Mouse (Mus musculus): ENCODE results near the gene Ibtk. TPM values are rescaled to one million over a fixed set of nuclear protein-coding genes. Genes with fewer than 3 reads are reported as not detected.
A peak's percentile ranks its signal among the peaks of the same experiment; 100 is the strongest.

The Ibtk gene
- polyA plus RNA-seq, 1 experiment from 2014 or later: 20.4 TPM

DNA sequence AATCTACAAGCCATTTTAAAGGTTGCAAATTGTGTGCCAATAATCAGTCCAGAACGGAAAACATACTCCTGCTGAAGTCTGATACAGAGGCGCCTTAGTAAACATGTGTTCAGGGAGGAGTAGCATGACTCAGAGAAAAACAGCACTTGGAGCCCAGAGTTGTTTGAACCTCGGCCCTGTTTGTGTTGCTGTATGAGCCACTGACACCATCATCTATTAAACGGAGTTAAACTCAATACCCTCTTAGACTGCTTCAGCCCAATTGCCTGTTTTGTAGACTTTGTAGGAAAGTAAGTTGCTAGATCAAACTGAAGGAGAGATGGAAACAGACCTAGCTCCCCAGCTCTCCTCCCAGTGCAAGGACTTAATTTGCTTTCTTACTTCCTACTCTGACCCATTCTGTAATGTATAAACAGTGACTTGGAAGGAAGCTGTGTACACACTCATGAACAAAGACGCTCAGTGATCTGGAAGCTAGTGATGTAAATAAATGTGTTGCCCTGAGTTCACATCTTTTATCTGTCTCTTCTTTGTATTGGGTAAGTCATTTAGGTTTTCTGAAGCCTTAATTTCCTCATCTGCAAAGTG, 882 bp upstream of the Ibtk start:
- peak; percentile 61 for DNase-seq
- no peaks in the 10 kb centered on the region for H3K27me3 ChIP-seq
- H3K4me1 ChIP-seq (replicated peaks): peaks cover 43% of the 10 kb centered on the region
- no peaks in the 10 kb centered on the region for H3K36me3 ChIP-seq
- ATAC-seq (ENCODE audit: low read depth): peak; percentile 77
- WGBS (ENCODE audit: insufficient replicate concordance): 9% methylated on average over 5 of the region's 5 CpGs
- H3K27ac ChIP-seq: peak overlapping the region; percentile 99
- peak overlapping the region; percentile 94 for H3K4me3 ChIP-seq (replicated peaks)
- peak overlapping the region; percentile 100 for H3K9ac ChIP-seq
- H3K4me2 ChIP-seq: peak overlapping the region; percentile 89
- no peaks in the 10 kb centered on the region for H3K9me3 ChIP-seq (replicated peaks)

DNA sequence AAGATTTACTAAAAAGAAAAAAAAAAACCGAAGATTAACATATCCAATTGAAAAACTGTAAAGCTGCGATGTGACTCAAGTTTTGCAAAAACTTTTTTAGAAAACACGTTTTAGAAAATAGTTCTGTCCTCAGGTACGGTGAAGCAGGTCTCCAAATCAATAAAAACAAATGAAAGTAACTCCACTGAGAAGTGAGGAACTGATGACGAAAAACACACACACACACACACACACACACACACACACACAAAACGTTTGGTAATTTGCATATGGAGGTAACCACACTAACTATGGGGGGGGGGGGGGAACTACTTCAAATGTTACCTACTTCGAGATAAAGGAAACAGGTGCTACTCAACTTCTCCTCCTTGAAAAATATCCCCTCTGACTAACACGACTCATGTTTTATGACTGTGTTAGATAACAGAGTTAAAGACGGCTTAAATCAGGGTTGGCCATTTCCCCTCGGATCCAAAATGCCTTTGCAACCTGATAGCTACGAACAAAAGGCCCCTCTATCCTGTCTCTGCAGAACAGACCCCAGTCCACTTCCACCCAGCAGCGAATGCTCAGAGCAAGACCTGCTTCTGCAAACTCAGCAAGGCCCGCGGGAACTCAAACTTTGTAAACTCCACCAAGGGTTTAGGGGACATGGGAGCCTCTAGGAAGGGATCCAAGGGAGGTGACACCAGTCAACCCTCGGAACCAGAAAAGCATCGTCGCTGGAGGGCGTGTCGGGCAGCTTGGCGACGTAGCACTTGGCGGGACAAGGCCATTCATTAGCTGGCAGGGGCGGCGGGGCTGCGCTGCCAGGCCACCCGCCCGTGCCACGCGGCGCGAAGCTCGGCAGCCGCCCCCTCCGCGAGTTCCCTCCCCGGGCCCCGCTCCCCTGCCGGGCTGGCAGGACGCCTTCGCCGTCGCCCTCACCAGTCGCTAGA, 661 bp downstream of the Ibtk start:
- H3K9me3 ChIP-seq (replicated peaks): no peaks in the 10 kb centered on the region
- ATAC-seq (ENCODE audit: low read depth) (peak; percentile 73), DNase-seq (peak; percentile 80)
- H3K4me1 ChIP-seq (replicated peaks): peaks cover 44% of the 10 kb centered on the region
- H3K4me3 ChIP-seq (replicated peaks): peak overlapping the region; percentile 94
- peak overlapping the region; percentile 99 for H3K27ac ChIP-seq
- peak overlapping the region; percentile 89 for H3K4me2 ChIP-seq
- peaks cover 2% of the 10 kb centered on the region for H3K36me3 ChIP-seq
- under 1% methylated on average over 42 of the region's 43 CpGs for WGBS (ENCODE audit: insufficient replicate concordance)
- peak overlapping the region; percentile 100 for H3K9ac ChIP-seq
- no peaks in the 10 kb centered on the region for H3K27me3 ChIP-seq

DNA sequence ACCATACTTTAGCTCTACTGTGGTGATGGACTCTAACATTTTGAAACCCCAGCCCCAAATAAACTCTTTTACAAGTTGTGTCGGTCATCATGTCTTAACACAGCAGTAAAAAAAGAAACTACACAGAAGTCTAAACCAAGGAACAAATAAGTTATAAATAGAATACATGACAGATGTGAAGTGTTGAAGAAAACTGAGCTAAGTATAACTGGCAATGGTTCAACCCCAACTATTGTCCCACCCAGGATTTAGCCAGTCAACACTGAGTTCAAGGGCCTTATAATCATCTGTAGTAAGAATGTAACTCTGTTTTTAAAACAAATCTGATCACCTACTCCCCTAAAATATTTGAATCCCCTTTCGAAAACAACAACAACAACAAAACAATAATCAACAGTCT, 3.6 kb downstream of the Ibtk start:
- no peak overlapping the region for H3K27ac ChIP-seq
- no peak for ATAC-seq (ENCODE audit: low read depth)
- no peak overlapping the region for H3K9ac ChIP-seq
- H3K4me1 ChIP-seq (replicated peaks): peaks cover 34% of the 10 kb centered on the region
- WGBS (ENCODE audit: insufficient replicate concordance): 80% methylated on average over 2 of the region's 2 CpGs
- no peak overlapping the region for H3K4me2 ChIP-seq
- DNase-seq: no peak
- no peak overlapping the region for H3K4me3 ChIP-seq (replicated peaks)
- H3K9me3 ChIP-seq (replicated peaks): no peaks in the 10 kb centered on the region
- H3K36me3 ChIP-seq: peaks cover 24% of the 10 kb centered on the region
- H3K27me3 ChIP-seq: no peaks in the 10 kb centered on the region

DNA sequence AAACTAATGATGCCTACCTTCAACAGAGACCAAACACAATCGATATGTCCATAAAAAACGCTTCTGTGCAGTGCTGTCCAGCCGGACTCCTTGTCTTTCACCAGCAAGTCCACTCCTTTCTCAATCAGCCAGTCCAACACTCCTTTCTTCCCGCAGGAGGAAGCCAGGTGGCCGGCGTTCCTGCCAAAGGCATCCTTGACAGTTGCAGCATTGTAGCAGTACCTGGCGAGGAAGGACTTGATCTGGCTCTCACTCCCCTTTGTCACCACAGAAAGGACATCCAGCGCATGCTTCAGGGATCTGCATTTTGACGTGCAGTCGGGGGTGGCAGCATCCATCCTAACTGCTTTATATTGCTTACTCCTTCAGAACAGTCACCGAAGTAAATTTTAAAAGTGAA, 5.8 kb downstream of the Ibtk start:
- ATAC-seq (ENCODE audit: low read depth): no peak
- Histone ChIP-seq H3K36me3 (peaks cover 39% of the 10 kb centered on the region), H3K9me3 (replicated peaks) (no peaks in the 10 kb centered on the region)

DNA sequence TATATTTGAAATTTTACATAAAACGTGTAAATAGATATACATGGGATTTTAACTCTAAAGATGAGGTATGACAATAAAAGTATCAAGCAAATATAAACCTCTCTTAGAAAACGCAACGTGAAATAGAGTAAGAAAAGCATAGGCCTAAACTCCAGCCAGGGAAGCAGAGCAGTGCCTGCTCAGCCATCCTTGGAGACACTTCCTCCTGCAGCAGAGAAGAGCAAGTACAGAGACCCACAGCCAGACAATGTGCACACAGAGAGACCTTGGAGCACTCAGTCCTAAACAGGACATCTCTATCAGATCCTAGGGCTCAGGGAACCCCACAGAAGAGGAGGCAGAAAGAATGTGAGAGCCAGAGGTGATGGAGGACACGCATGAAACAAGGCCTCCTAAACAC, 7.0 kb downstream of the Ibtk start:
- H3K4me3 ChIP-seq (replicated peaks): no peak overlapping the region
- ATAC-seq (ENCODE audit: low read depth): no peak
- H3K27ac ChIP-seq: no peak overlapping the region
- H3K27me3 ChIP-seq: no peaks in the 10 kb centered on the region
- no peak overlapping the region for H3K4me2 ChIP-seq
- H3K9ac ChIP-seq: no peak overlapping the region
- peaks cover 20% of the 10 kb centered on the region for H3K4me1 ChIP-seq (replicated peaks)
- 88% methylated on average over 4 of the region's 4 CpGs for WGBS (ENCODE audit: insufficient replicate concordance)
- peaks cover 49% of the 10 kb centered on the region for H3K36me3 ChIP-seq
- H3K9me3 ChIP-seq (replicated peaks): no peaks in the 10 kb centered on the region
- DNase-seq: no peak

More for the DNA sequence above, 5.8 kb downstream of the Ibtk start:
- DNase-seq: no peak
- WGBS (ENCODE audit: insufficient replicate concordance): 84% methylated on average over 11 of the region's 11 CpGs
- Histone ChIP-seq H3K4me3 (replicated peaks) (no peak overlapping the region), H3K27me3 (no peaks in the 10 kb centered on the region), H3K4me1 (replicated peaks) (peaks cover 27% of the 10 kb centered on the region), H3K4me2 (no peak overlapping the region), H3K9ac (no peak overlapping the region), H3K27ac (no peak overlapping the region)

DNA sequence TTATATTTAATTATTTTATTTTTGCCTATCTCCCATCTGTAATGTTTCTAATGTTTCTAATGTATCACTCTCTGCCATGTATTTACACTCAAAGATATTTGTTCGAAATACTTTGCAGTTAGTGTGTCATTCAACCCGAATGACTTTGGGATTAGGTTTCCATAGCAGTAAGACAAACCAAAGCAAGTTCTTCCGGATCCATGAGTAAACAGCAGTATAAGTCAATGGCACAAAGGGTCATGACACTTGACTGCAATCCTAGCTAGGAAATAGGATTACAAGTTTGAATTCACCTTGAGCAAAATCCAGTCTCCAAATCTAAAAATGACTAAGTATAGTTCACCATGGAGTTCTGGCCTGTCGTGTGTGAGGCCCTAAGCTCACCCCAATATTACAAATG, 9.9 kb downstream of the Ibtk start:
- Histone ChIP-seq H3K27me3 (no peaks in the 10 kb centered on the region), H3K36me3 (peaks cover 73% of the 10 kb centered on the region), H3K9me3 (replicated peaks) (no peaks in the 10 kb centered on the region), H3K27ac (no peak overlapping the region), H3K9ac (no peak overlapping the region), H3K4me2 (no peak overlapping the region), H3K4me3 (replicated peaks) (no peak overlapping the region), H3K4me1 (replicated peaks) (0 out of 2 replicates have a peak, but pooled peaks cover 2% of the 10 kb centered on the region)
- WGBS (ENCODE audit: insufficient replicate concordance): 79% methylated on average over 4 of the region's 4 CpGs
- DNase-seq (no peak), ATAC-seq (ENCODE audit: low read depth) (no peak)

DNA sequence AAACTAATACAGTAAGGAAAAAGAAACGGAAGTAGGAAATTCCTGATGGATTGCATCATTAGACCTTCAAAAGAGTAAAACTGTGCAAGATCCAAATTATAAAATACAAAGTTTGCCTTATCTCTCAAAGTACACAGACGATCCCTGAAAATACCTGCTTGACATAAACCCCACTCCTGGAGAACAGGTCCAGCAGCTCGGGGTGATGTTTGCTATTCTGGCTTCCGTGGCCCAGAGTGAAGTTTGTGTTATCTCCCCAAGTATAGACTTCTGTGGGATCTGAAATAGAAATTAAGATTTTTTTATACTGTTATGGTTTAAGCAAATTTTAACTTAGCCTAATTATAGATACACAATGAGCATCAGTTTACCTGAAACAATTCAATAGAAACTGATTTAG, 14.3 kb downstream of the Ibtk start:
- H3K4me3 ChIP-seq (replicated peaks): no peak overlapping the region
- DNase-seq (no peak), ATAC-seq (ENCODE audit: low read depth) (no peak)
- no peaks in the 10 kb centered on the region for H3K9me3 ChIP-seq (replicated peaks)
- H3K4me1 ChIP-seq (replicated peaks): no peaks in the 10 kb centered on the region
- peaks cover 82% of the 10 kb centered on the region for H3K36me3 ChIP-seq
- no peak overlapping the region for H3K9ac ChIP-seq
- 82% methylated on average over 4 of the region's 4 CpGs for WGBS (ENCODE audit: insufficient replicate concordance)
- no peak overlapping the region for H3K27ac ChIP-seq
- no peaks in the 10 kb centered on the region for H3K27me3 ChIP-seq
- no peak overlapping the region for H3K4me2 ChIP-seq

DNA sequence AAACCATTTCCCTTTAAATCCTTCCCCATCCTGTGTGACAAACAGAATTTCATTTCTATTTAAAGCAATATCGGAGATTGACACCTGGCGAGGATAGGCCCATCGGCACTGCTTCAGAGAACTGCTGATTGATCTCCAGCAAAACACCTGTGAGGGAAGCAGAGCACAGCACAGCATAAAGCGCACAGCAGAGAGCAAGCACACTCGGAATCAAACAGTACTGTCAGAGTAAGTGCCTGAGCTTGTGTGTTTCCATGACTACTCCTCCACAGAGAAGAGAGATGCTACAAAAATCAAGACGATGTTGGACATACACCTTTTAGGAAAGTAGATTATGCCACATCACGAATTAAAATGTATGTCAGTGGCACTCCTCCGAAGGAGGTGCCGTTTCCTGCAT, 25.1 kb downstream of the Ibtk start:
- Histone ChIP-seq H3K27me3 (no peaks in the 10 kb centered on the region), H3K4me2 (no peak overlapping the region), H3K36me3 (peaks cover 81% of the 10 kb centered on the region), H3K9me3 (replicated peaks) (no peaks in the 10 kb centered on the region), H3K4me3 (replicated peaks) (no peak overlapping the region), H3K27ac (no peak overlapping the region), H3K4me1 (replicated peaks) (no peaks in the 10 kb centered on the region), H3K9ac (no peak overlapping the region)
- WGBS (ENCODE audit: insufficient replicate concordance): 89% methylated on average over 9 of the region's 9 CpGs
- DNase-seq: no peak
- no peak for ATAC-seq (ENCODE audit: low read depth)

DNA sequence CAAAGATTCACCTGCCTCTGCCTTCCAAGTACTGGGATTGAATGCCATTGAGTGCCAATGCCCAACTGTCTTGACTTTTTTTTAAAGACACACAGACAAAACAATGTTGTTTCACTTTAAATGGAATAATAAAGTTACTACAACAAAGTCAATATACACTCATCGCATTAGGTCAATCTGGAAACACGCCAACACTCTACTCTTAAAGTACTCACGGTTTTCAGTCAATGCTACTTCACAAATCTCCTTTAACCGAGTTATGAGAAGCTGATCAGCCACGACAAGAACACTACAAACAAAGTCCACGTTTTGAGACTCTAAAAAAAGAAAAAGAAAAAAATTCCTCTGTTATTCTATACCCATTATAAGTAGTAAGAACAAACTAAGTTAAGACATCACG, 31.8 kb downstream of the Ibtk start:
- Histone ChIP-seq H3K4me3 (replicated peaks) (no peak overlapping the region), H3K9ac (no peak overlapping the region), H3K36me3 (peaks cover 85% of the 10 kb centered on the region), H3K27me3 (no peaks in the 10 kb centered on the region), H3K4me2 (no peak overlapping the region), H3K27ac (no peak overlapping the region), H3K9me3 (replicated peaks) (no peaks in the 10 kb centered on the region), H3K4me1 (replicated peaks) (no peaks in the 10 kb centered on the region)
- DNase-seq: no peak
- ATAC-seq (ENCODE audit: low read depth): no peak
- 88% methylated on average over 7 of the region's 7 CpGs for WGBS (ENCODE audit: insufficient replicate concordance)

DNA sequence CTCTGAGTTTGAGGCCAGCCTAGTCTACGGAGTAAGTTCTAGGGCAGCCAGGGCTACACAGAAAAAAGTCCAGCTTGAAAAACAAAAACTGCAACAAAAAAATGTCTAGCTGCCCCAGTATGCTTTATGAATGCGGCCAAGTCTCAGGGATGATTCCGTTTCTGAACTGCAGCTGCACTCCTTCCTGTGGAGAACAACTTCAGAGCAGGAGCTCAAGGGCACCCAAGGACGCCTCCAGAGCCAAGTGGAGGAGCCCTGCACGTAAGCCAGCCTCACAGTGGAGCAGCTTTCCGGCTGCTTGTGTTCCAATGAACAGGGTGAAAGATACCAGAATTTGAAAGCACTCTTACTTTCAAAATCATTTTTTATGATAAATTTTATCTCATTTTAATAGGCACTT, 41.8 kb downstream of the Ibtk start:
- WGBS (ENCODE audit: insufficient replicate concordance): 92% methylated on average over 6 of the region's 6 CpGs
- Histone ChIP-seq H3K27ac (no peak overlapping the region), H3K4me1 (replicated peaks) (no peaks in the 10 kb centered on the region), H3K36me3 (peaks cover 89% of the 10 kb centered on the region), H3K4me3 (replicated peaks) (no peak overlapping the region), H3K4me2 (no peak overlapping the region), H3K27me3 (no peaks in the 10 kb centered on the region), H3K9me3 (replicated peaks) (no peaks in the 10 kb centered on the region), H3K9ac (no peak overlapping the region)
- DNase-seq (no peak), ATAC-seq (ENCODE audit: low read depth) (no peak)

DNA sequence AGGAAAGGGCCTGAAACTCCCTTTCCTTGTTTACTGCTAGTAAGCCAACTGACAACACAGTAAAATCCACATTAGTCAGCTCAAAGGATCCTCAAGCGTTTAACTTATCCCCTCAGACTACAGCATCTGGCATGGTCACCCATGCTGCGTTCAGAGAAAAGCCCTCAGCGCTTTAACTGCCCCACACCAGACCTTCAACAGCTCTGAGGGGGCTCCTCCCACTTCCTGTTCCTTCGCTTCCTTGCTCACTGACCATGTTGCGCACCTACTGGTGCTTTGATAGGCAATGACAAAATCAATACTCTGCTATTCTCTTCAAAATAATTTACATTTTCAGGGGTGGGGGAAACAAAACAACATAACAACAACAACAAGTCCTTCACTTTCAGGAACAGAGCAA, 47.2 kb downstream of the Ibtk start:
- no peak for DNase-seq
- no peak for ATAC-seq (ENCODE audit: low read depth)

More for the DNA sequence above, 47.2 kb downstream of the Ibtk start:
- H3K9me3 ChIP-seq (replicated peaks): no peaks in the 10 kb centered on the region
- no peaks in the 10 kb centered on the region for H3K4me1 ChIP-seq (replicated peaks)
- no peaks in the 10 kb centered on the region for H3K27me3 ChIP-seq
- H3K9ac ChIP-seq: no peak overlapping the region
- WGBS (ENCODE audit: insufficient replicate concordance): 80% methylated on average over 5 of the region's 5 CpGs
- no peak overlapping the region for H3K27ac ChIP-seq
- peaks cover 76% of the 10 kb centered on the region for H3K36me3 ChIP-seq
- H3K4me2 ChIP-seq: no peak overlapping the region
- H3K4me3 ChIP-seq (replicated peaks): no peak overlapping the region

Data from liver, embryonic 13.5 days (tissue).